Mouse (Mus musculus) kidney, adult 9 months (tissue): ENCODE results near the gene Mmp15.

Experiments used
- DNase-seq: peaks from one replicate; pipeline ENCODE4 v3.0.0; 2022

Mmp15 gene

GRCm38 (mm10) chr8:95344668-95345067, 7.4 kb upstream of the Mmp15 start:
- no peak for DNase-seq

- peak; percentile 74 for DNase-seq
Observed at GRCm38 (mm10) chr8:95346643-95347545, 5.2 kb upstream of the Mmp15 start.

- no peak for DNase-seq
Observed at GRCm38 (mm10) chr8:95348356-95348755, 3.7 kb upstream of the Mmp15 start.

- peak; percentile 65 for DNase-seq
Observed at GRCm38 (mm10) chr8:95348811-95349630, 3.0 kb upstream of the Mmp15 start.

GRCm38 (mm10) chr8:95351461-95351860, 607 bp upstream of the Mmp15 start:
- no peak for DNase-seq

- DNase-seq = peak; percentile 25
Observed at GRCm38 (mm10) chr8:95352871-95353866, 1.1 kb downstream of the Mmp15 start.

GRCm38 (mm10) chr8:95354606-95355005, 2.5 kb downstream of the Mmp15 start:
- DNase-seq = no peak

GRCm38 (mm10) chr8:95358550-95359411, 6.7 kb downstream of the Mmp15 start:
- DNase-seq = no peak

- DNase-seq = no peak
Observed at GRCm38 (mm10) chr8:95360181-95361015, 8.3 kb downstream of the Mmp15 start.

GRCm38 (mm10) chr8:95361016-95361341, 8.9 kb downstream of the Mmp15 start:
- no peak for DNase-seq

- no peak for DNase-seq
Observed at GRCm38 (mm10) chr8:95362272-95362671, 10.2 kb downstream of the Mmp15 start.

GRCm38 (mm10) chr8:95363849-95364248, 11.8 kb downstream of the Mmp15 start:
- no peak for DNase-seq

- no peak for DNase-seq
Observed at GRCm38 (mm10) chr8:95369581-95370326, 17.7 kb downstream of the Mmp15 start.

GRCm38 (mm10) chr8:95373389-95374002, 21.4 kb downstream of the Mmp15 start:
- DNase-seq = no peak

GRCm38 (mm10) chr8:95374429-95374828, 22.4 kb downstream of the Mmp15 start:
- no peak for DNase-seq

GRCm38 (mm10) chr8:95375374-95375930, 23.4 kb downstream of the Mmp15 start:
- DNase-seq = no peak

- DNase-seq = no peak
Observed at GRCm38 (mm10) chr8:95376309-95376999, 24.4 kb downstream of the Mmp15 start.

- DNase-seq = no peak
Observed at GRCm38 (mm10) chr8:95377101-95377500, 25.0 kb downstream of the Mmp15 start.
